Mouse (Mus musculus) adrenal gland, postnatal 25 days (tissue): ENCODE data around the gene Fam168a. TPM values are rescaled to one million over a fixed set of nuclear protein-coding genes. Genes with fewer than 3 reads are reported as not detected.
"Not testable (repeated sequence)": the region's sequence is repeated elsewhere in the genome, so short reads cannot be mapped to it uniquely, and the experiment has no call there.

Experiments used
- DNase-seq: peaks from one replicate; pipeline ENCODE4 v3.0.0; 2021; ENCODE audit warnings: mixed read lengths
- total RNA-seq: library from RNA; stranded (reverse); gene quantifications from 2 replicates; pipeline ENCODE4 v1.2.3, GENCODE M21; 2021

The Fam168a gene
- total RNA-seq, 1 experiment from 2014 or later, result 64.6 TPM

DNA sequence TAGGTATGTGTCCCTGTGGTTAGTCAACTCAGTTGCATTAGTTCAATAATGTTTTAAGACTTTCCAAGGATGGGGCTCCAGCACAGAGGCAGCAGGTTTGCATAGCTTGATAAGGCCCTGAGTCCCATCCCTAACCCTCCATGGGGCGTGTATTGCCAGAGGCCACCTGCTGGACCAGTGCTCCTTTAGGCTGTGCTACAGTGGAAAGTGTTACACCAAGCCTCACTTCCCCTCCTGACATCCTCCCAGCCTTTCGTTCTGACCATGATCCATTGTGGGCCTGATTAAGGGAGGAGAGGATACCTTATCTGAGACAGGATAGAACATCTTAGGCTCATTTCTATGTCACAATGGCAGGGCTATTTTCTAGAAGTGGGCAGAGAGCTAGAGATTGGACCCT is 137.4 kb downstream of the Fam168a start:
- DNase-seq, result no peak

GRCm38 (mm10) chr7:100844385-100845025 is 138.1 kb downstream of the Fam168a start:
- DNase-seq, result no peak

DNA sequence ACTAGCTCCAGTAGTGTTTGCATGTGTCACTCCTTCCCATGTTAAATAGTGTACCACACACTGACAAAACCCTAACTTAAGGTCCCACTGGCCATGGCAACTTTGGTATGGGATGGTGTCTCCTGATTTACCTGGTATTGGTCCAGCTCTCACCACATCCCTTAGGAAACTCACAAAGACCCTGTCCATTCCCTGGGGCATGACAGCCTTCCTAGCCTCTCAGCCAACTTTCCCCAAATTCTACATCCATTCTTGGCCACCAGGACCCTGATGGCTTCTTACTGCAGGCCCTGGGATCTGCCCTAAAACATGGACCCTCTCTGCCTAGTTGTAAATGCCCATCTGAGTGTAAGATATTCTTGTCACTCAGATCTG is 138.6 kb downstream of the Fam168a start:
- DNase-seq, result no peak

- DNase-seq, result no peak
Observed at GRCm38 (mm10) chr7:100845412-100845811, 139.0 kb downstream of the Fam168a start.

GRCm38 (mm10) chr7:100846033-100846432 is 139.6 kb downstream of the Fam168a start:
- DNase-seq, result not testable (repeated sequence)

- DNase-seq, result no peak
Observed at GRCm38 (mm10) chr7:100847131-100847530, 140.7 kb downstream of the Fam168a start.

DNA sequence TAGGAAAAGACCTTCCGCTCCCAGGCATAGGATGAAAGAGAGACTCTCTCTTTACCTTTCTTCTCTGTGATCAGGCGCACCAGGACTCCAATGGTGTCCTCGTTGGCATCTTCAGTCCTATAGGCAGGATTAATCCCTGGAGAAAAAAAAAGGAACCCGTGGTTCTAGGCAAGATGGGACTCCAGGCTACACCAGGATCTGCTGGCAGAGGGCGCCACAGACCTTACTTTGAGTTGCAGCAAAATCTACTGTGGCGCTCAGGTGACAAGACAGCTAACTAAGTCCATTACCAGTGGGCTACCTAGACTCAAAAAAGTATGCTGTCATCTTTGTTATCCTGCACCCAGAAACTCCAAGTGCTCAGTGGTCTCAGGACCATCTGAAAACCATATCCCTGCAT is 142.3 kb downstream of the Fam168a start:
- DNase-seq, result peak; percentile 73

- DNase-seq, result no peak
Observed at GRCm38 (mm10) chr7:100849508-100849907, 143.1 kb downstream of the Fam168a start.

DNA sequence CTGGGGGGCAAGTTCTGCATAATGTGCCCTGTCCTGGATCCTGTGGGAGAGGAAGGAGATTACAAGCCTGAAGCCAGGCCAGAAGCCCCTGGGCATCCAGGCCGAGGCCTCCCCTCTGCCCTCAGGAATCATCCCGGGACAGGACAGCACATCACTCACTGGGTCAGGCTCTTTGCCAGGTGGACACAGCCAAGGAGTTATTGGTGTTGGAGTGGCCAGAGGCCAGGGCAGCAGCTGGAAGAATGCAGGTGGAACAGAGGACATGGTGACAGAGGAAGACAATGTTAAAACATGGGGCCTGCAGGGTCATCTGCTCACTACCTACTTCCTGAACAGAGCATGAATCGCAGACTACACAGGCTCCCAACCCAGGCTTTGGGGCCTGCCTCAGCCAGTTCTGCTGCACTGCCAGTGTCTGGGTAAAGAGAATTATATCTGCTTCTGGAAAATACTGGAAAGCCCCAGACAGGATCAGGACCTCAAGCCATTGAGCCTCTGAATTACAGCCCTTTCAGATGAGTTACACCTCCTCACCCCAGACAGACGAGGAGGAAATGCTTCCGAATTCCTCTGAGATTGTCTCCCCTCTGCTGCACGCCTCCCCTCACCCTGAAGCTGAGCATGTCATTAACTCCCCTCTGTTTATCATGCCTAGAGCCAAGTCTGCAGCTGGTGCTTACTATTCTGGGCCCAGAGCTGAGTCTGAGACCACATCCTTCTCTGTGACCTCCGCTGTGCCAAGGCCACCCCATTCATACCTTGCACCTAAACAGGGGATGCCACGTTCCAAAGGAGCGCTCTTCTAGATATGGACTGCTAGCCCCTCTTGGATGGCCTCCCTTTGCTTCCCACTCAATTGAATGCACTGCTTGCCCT is 145.3 kb downstream of the Fam168a start:
- DNase-seq, result no peak

DNA sequence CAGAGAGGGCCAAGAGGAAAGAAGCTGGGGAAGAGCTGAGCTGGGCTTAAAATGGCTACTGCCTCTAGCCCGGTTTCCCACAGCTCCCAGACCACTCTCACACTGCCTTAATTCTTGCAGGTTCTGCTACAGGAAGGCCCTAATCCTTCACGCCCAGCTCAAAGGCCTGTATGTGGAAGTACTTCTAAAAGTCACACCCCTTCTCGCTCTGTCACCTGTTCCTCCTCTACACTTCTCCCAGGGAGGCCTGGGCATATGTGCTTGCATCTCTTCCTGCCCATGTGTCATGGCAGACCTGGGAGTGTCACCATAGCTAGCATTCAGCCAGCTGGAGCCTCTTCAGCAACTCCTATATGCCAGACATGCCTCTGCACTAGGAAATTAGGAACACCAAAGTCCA is 147.0 kb downstream of the Fam168a start:
- DNase-seq, result no peak

DNA sequence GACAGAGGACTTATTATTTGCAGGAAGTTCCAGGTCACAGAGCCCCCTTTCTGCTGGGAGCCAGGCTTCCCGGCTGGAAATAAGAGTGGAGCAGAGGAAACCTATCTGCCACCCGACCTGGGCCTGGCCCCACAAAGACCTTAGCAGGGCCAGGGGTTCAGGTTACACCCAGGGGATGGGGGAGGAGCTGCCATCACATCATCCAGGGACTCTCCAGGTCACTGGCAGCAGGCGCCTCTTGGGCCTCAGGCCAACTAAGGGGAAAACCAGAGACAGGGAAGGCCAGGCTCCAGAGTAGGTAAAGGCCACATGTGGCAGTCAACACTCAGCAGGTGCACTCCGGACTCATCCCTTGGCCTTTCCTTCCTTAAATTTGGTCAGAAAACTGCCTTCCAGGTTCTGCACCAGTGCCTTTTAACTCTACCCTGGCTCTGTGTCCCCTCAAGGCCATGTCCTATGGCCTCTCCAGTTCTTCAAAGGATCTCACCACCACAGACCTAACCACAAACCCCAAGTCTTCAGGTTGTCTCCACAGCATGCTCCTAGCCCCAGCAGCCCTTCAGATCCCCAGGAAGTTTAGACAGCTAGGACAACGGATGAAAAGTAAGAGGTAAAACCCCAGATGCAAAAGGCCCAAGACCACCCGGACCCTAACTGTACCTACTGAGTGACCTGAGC is 147.8 kb downstream of the Fam168a start:
- DNase-seq, result no peak

- DNase-seq, result no peak
Observed at GRCm38 (mm10) chr7:100854861-100855260, 148.4 kb downstream of the Fam168a start.

GRCm38 (mm10) chr7:100855300-100855699 is 148.9 kb downstream of the Fam168a start:
- DNase-seq, result no peak

GRCm38 (mm10) chr7:100855795-100856573 is 149.5 kb downstream of the Fam168a start:
- no peak for DNase-seq

DNA sequence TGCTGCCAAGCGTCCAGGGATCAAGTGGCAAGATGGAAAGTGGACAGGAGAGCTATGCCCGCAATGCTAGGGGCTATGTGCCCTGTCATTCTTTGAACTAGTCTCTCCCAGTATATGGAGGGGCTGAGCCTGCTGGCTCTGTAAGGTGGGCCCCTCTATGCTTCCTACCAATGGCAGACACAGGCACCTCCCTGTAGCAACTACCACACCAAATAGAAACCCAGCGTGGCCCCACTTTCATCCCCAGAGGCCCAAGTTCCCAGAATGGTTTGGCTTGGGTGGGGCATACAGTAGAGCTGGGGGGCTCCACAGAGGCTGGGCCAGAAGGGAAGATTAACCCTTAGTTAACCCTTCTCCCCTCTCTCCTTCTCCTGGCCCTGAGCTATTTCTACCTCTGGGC is 154.0 kb downstream of the Fam168a start:
- DNase-seq, result no peak

GRCm38 (mm10) chr7:100861209-100861608 is 154.8 kb downstream of the Fam168a start:
- no peak for DNase-seq

- no peak for DNase-seq
Observed at GRCm38 (mm10) chr7:100862353-100862752, 155.9 kb downstream of the Fam168a start.

DNA sequence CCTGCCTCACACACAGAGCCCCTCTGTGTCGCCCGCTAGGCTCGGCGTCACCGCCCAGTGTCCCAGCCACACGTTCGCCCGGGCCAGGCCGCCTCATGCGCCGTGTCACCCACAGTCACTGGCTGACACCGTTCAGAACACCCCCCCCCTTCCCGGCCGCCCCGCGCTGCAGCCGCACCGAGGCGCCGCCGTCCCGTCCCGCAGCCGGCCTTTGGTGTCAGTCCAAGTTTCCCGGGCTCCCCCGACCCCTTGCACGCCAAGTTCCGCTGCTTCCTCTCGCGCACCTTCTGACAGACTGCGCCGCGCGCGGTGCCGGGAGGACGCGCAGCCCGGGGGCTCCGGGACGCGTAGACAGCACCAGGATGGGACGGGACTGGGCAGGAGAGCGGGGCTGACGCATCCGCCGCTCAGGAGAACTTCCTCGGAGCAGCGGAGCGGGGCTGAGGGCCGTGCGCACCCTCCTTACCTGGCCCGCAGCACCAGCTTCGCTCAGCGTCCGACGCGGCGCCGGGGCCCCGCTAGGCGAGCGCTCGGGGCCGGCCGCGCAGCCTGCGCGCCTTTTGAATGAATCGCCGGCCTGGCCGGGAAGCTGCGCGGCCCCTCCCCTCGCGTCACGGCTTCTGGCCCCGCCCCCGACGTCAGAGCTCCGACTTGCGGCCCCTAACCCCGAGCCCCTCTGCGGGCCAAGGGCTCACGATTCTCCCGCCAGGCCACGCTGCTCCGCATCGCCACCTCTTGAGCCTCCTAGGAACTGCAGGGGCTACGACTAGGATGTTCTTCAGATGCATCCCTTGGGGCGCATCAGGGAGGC is 156.6 kb downstream of the Fam168a start, which contains the start of gene Relt:
Gene Relt (minus strand): TSS at position 619 of the 811 bp plus-strand sequence.
- peak; percentile 93 for DNase-seq

DNA sequence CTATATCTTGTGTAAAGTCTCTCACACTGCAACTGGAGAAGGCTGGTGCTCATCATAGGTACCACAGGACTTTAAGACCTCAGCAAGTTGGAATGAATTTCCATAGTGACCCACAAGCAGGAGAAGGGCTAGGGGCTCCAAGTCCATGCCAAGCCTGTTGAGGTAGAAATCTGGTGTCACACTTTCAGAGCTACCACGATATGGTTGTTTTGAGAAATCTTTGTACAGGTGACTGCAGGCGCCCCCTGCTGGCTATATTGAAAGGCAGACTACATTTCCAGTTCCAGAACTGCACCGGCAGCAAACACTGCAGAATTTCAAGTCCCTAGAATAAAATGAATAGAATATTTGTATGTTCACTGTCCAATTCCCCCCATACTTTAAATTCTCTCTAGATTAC is 160.2 kb downstream of the Fam168a start:
- peak; percentile 63 for DNase-seq

GRCm38 (mm10) chr7:100867561-100867960 is 161.1 kb downstream of the Fam168a start:
- DNase-seq, result no peak

- no peak for DNase-seq
Observed at GRCm38 (mm10) chr7:100868551-100868950, 162.1 kb downstream of the Fam168a start.
